Comparison of ENCODE assay signal across 10 mouse cellular contexts in genomic region chr1:105630481-105630880, GRCm38 (mm10). TPM values are rescaled to one million over a fixed set of nuclear protein-coding genes. Genes with fewer than 3 reads are reported as not detected.
DNase-seq lines count a peak whose midpoint lies in the region; ATAC-seq and TF ChIP-seq lines count a peak whose summit lies in the region.
"Had no signal": no experiment of that assay in that cellular context is flagged by ENCODE, and none has a peak within 500 bp of the region (broad histone marks: within the 10 kb centered on the region; RNA-seq: fewer than 3 reads in every experiment).

No protein-coding gene starts in this region.

- H3K4me2 ChIP-seq in hindbrain, postnatal 0 days (ENCODE audit: low read depth, low read length): no peak overlapping the region
- H3K4me2 ChIP-seq in midbrain, embryonic 12.5 days (replicated peaks): no peak overlapping the region
- H3K4me2 ChIP-seq: lung, embryonic 15.5 days had no signal

- no peaks in the 10 kb centered on the region for H3K27me3 ChIP-seq in cerebellum, adult 2 months (ENCODE audit: control insufficient read depth, insufficient read depth, low read length)
- H3K27me3 ChIP-seq in hindbrain, postnatal 0 days (ENCODE audit: insufficient read depth, low read length): no peaks in the 10 kb centered on the region
- no peaks in the 10 kb centered on the region for H3K27me3 ChIP-seq in midbrain, embryonic 12.5 days
- H3K27me3 ChIP-seq: lung, embryonic 15.5 days had no signal

- no peak for DNase-seq in left cerebral cortex, adult 2 months (ENCODE audit: extremely low spot score in 1 of 2, low spot score in 2 of 2)
- DNase-seq in left cerebral cortex, adult 8-10 months (ENCODE audit: low spot score in 2 of 2): no peak
- peak; percentile 11 for DNase-seq in Muller cell, postnatal 12 days (ENCODE audit: inconsistent ontology term)
- peak; percentile 20 to 62 for DNase-seq in cerebellum, adult 2 months
- DNase-seq in hindbrain, postnatal 0 days (ENCODE audit: low spot score): peak; percentile 88
- DNase-seq in ovary, postnatal 10 days (ENCODE audit: low spot score): no peak
- no peak for DNase-seq in urinary bladder, postnatal 10 days (ENCODE audit: low spot score)

- no peak overlapping the region for H3K27ac ChIP-seq in left cerebral cortex, adult 2 months
- H3K27ac ChIP-seq in cerebellum, adult 2 months (ENCODE audit: insufficient read depth, low read length): no peak overlapping the region
- H3K27ac ChIP-seq in hindbrain, postnatal 0 days: no peak overlapping the region
- H3K27ac ChIP-seq in midbrain, embryonic 12.5 days (replicated peaks): no peak overlapping the region
- H3K27ac ChIP-seq: lung, embryonic 15.5 days had no signal

- TF ChIP-seq CTCF in left cerebral cortex, adult 2 months (IDR thresholded peaks at IDR 0.05): peak; percentile 76
- peak; percentile 14; the same call in 1 of the 2 replicates for TF ChIP-seq CTCF in cerebellum, adult 2 months (IDR thresholded peaks at IDR 0.05; ENCODE audit: borderline replicate concordance, insufficient read depth, low read depth, low read length)
- TF ChIP-seq CTCF in hindbrain, postnatal 0 days (IDR thresholded peaks at IDR 0.05; ENCODE audit: low read depth): peak; percentile 81

- H3K36me3 ChIP-seq in hindbrain, postnatal 0 days (ENCODE audit: insufficient read depth, low read length): no peaks in the 10 kb centered on the region
- H3K36me3 ChIP-seq in midbrain, embryonic 12.5 days: no peaks in the 10 kb centered on the region
- H3K36me3 ChIP-seq: lung, embryonic 15.5 days had no signal

- ATAC-seq in hindbrain, postnatal 0 days: peak; percentile 56; the same call in 1 of the 2 replicates
- ATAC-seq in midbrain, embryonic 12.5 days (ENCODE audit: low FRiP score, low read depth): peak; percentile 23; the same call in 1 of the 2 replicates

- TF ChIP-seq POLR2A in cerebellum, adult 2 months (IDR thresholded peaks at IDR 0.05; ENCODE audit: borderline replicate concordance, insufficient read depth, low read length): no peak

- H3K9ac ChIP-seq in hindbrain, postnatal 0 days (replicated peaks; ENCODE audit: low read length): no peak overlapping the region
- H3K9ac ChIP-seq in midbrain, embryonic 12.5 days (replicated peaks): no peak overlapping the region
- H3K9ac ChIP-seq: lung, embryonic 15.5 days had no signal

- no peaks in the 10 kb centered on the region for H3K4me1 ChIP-seq in cerebellum, adult 2 months (ENCODE audit: control insufficient read depth, insufficient read depth, low read length)
- H3K4me1 ChIP-seq in hindbrain, postnatal 0 days (ENCODE audit: insufficient read depth, low read length): no peaks in the 10 kb centered on the region
- no peaks in the 10 kb centered on the region for H3K4me1 ChIP-seq in midbrain, embryonic 12.5 days
- H3K4me1 ChIP-seq: lung, embryonic 15.5 days had no signal

- no peak overlapping the region for H3K4me3 ChIP-seq in left cerebral cortex, adult 2 months
- no peak overlapping the region for H3K4me3 ChIP-seq in cerebellum, adult 2 months (replicated peaks; ENCODE audit: insufficient read depth, low read depth, low read length)
- H3K4me3 ChIP-seq in hindbrain, postnatal 0 days (ENCODE audit: low read length): no peak overlapping the region
- H3K4me3 ChIP-seq in midbrain, embryonic 12.5 days: no peak overlapping the region
- H3K4me3 ChIP-seq: erythroblast, embryonic 14.5 days; lung, embryonic 15.5 days had no signal

- no peaks in the 10 kb centered on the region for H3K9me3 ChIP-seq in hindbrain, postnatal 0 days (ENCODE audit: low read length)
- no peaks in the 10 kb centered on the region for H3K9me3 ChIP-seq in midbrain, embryonic 12.5 days
- H3K9me3 ChIP-seq: lung, embryonic 15.5 days had no signal

- intact Hi-C loops in left cerebral cortex, adult 2 months (cut with DNase I): loop anchor here (1.0 to 2.0 kb wide), 3 partner anchors 538 to 1832 kb away; no protein-coding TSS in a partner anchor

- 23% methylated on average over 3 of the region's 3 CpGs for WGBS in cerebellum, adult 2 months
- WGBS in hindbrain, postnatal 0 days: 43% methylated on average over 3 of the region's 3 CpGs
- 50% methylated on average over 3 of the region's 3 CpGs for WGBS in midbrain, embryonic 12.5 days

RNA-seq across cellular contexts. Expression of gene Pign, which starts 33.0 kb away (rescaled TPM):
- total RNA-seq in left cerebral cortex, adult 2 months (2021): 10 to 100 TPM; 18.7 to 20.9 TPM
- total RNA-seq in left cerebral cortex, adult 8-10 months (2022): 10 to 100 TPM; 19.3 to 24.3 (median 20.0) TPM
- 21.7 and 24.7 TPM in 2 replicates for polyA plus RNA-seq in cerebellum, adult 2 months (2012; rRNA removed)
- 20.2 and 22.0 TPM in 2 replicates for total RNA-seq in hindbrain, postnatal 0 days (2014; rRNA removed)
- 7.1 and 8.4 TPM in 2 replicates for polyA plus RNA-seq in hindbrain, postnatal 0 days (2015; fragmentation: Nextera tagmentation; extraction: Ambion mirVana)
- polyA plus RNA-seq in midbrain, embryonic 12.5 days (2016; fragmentation: Nextera tagmentation; extraction: Ambion mirVana): 15.1 and 15.5 TPM in 2 replicates

RNA-seq across cellular contexts. Expression of gene Relch, which starts 33.2 kb away (rescaled TPM):
- total RNA-seq in left cerebral cortex, adult 2 months (2021): 10 to 100 TPM; 94.0 to 98.8 TPM
- total RNA-seq in left cerebral cortex, adult 8-10 months (2022): 10 to 100 TPM; 78.3 to 88.5 (median 84.1) TPM
- 48.5 and 58.1 TPM in 2 replicates for polyA plus RNA-seq in cerebellum, adult 2 months (2012; rRNA removed)
- 80.7 and 82.8 TPM in 2 replicates for total RNA-seq in hindbrain, postnatal 0 days (2014; rRNA removed)
- 47.1 and 47.8 TPM in 2 replicates for polyA plus RNA-seq in hindbrain, postnatal 0 days (2015; fragmentation: Nextera tagmentation; extraction: Ambion mirVana)
- 42.8 and 47.0 TPM in 2 replicates for polyA plus RNA-seq in midbrain, embryonic 12.5 days (2016; fragmentation: Nextera tagmentation; extraction: Ambion mirVana)

Comparison
In these comparisons a context has a peak if more than half of its experiments do, and no peak if none do; other contexts are left out.
1. DNase-seq: peak in Muller cell, postnatal 12 days (single experiment), cerebellum, adult 2 months (2 of 2) and hindbrain, postnatal 0 days (single experiment); none in left cerebral cortex, adult 2 months (0 of 2), left cerebral cortex, adult 8-10 months (0 of 2), ovary, postnatal 10 days (single experiment) and urinary bladder, postnatal 10 days (single experiment).
2. CTCF ChIP-seq: peak in every context shown above with its lines; median percentile 81 in hindbrain, postnatal 0 days; 76 in left cerebral cortex, adult 2 months; 14 in cerebellum, adult 2 months.